Mouse (Mus musculus): ENCODE results near the gene Acsl5.

DNA sequence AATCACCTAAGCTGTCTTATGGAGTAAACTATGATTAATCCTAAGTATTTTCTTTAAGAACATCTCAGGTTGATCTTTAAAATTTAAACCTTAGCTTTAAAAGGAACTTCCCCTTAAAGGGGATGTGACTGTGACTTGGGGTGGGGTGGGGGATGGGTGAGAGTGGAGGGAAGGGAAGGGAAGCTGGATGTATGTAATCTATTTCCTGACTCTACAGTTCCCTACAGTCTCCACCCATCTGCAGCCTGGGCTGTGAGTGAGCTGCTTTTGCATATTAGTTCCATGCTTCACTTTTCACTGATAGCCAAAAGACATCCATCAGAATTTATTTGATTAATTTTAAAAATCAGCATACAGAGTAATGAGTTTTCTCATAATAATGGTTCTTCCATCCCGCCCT is 47.6 kb downstream of the Acsl5 start:
- TF ChIP-seq CTCF (IDR thresholded peaks at IDR 0.05; ENCODE audit: extremely low read depth, insufficient read length, insufficient replicate concordance, low read depth, low read length) (no peak), POLR2A (IDR thresholded peaks at IDR 0.05; ENCODE audit: low read depth, low read length) (no peak)
